Mouse (Mus musculus) kidney, embryonic 16.5 days (tissue): ENCODE data around the gene Prpsap2. TPM values are rescaled to one million over a fixed set of nuclear protein-coding genes. Genes with fewer than 3 reads are reported as not detected.

ENCODE experiments used
- ATAC-seq: fragments of 200-750 bp; cut with Nextera tagmentation; 2 replicates; pipeline ENCODE4 v1.8.0; 2017; ENCODE audit warnings: moderate TSS enrichment; ENCODE audit not compliant: low FRiP score, low TSS enrichment
- H3K27ac ChIP-seq: fragments of 300-500 bp; sonication (generic); 2 replicates; pipeline ENCODE4 v1.5.1; 2014; ENCODE audit warnings: low read length
- H3K27me3 ChIP-seq: fragments of 300-500 bp; sonication (generic); 2 replicates; pipeline ENCODE4 v1.6.1; 2014; ENCODE audit warnings: low read length, control low read depth, mixed read lengths; ENCODE audit not compliant: insufficient read depth
- H3K36me3 ChIP-seq: fragments of 300-500 bp; sonication (generic); 2 replicates; pipeline ENCODE4 v1.6.1; 2014; ENCODE audit warnings: low read length, control low read depth, mixed read lengths; ENCODE audit not compliant: insufficient read depth
- H3K4me1 ChIP-seq: fragments of 300-500 bp; sonication (generic); 2 replicates; pipeline ENCODE4 v1.6.1; 2014; ENCODE audit warnings: low read length, control low read depth, mixed read lengths; ENCODE audit not compliant: insufficient read depth
- H3K4me2 ChIP-seq: fragments of 300-500 bp; sonication (generic); replicated peaks from 2 replicates; pipeline ENCODE4 v1.6.1; 2014; ENCODE audit warnings: low read depth, low read length
- H3K4me3 ChIP-seq: fragments of 300-500 bp; sonication (generic); 2 replicates; pipeline ENCODE4 v1.5.1; 2014; ENCODE audit warnings: mild to moderate bottlenecking, low read length
- H3K9ac ChIP-seq: fragments of 300-500 bp; sonication (generic); replicated peaks from 2 replicates; pipeline ENCODE4 v1.6.1; 2014; ENCODE audit warnings: low read length
- H3K9me3 ChIP-seq: fragments of 300-500 bp; sonication (generic); 2 replicates; pipeline ENCODE4 v1.6.1; 2016; ENCODE audit warnings: low read length, control low read depth
- WGBS: fragments of 180-500 bp; shearing (Covaris S2); extraction: QIAGEN DNeasy Blood & Tissue Kit; methylation state at CpG from one replicate; pipeline ENCODE4 v1.1.7; 2014; 5-methylcytosine and 5-hydroxymethylcytosine counted together
- polyA plus RNA-seq: library from polyadenylated mRNA; unstranded; fragments of >200 nt; fragmentation: Nextera tagmentation; extraction: Ambion mirVana; gene quantifications from 2 replicates; pipeline ENCODE4 v1.2.1, GENCODE M21; 2015

The Prpsap2 gene
- polyA plus RNA-seq, 1 experiment from 2014 or later, result 33.3 TPM

- Histone ChIP-seq H3K9me3 (no peaks in the 10 kb centered on the region), H3K4me1 (no peaks in the 10 kb centered on the region), H3K27ac (no peak overlapping the region), H3K9ac (no peak overlapping the region), H3K4me3 (no peak overlapping the region), H3K4me2 (no peak overlapping the region), H3K36me3 (peaks cover 50% of the 10 kb centered on the region), H3K27me3 (no peaks in the 10 kb centered on the region)
- ATAC-seq, result no peak
- WGBS, result 67% methylated on average over 3 of the region's 3 CpGs
Observed at GRCm38 (mm10) chr11:61747161-61747560, 14.7 kb downstream of the Prpsap2 start.

DNA sequence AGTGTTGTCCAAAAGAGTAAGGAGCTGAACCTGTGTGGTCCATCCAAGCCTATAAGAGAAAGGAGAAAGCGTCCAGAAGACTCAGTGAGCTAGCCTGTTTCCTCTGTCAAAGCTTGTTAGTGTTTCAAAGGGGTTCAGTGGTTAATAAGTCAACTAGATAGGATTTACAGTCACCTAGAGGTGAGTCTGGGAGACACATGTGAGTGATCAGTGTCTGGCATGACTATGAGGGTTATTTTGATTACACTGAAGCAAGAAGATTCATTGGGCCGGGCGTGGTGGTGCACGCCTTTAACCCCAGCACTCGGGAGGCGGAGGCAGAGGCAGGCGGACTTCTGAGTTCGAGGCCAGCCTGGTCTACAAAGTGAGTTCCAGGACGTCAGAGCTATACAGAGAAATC lies 16.1 kb downstream of the Prpsap2 start:
- no peak for ATAC-seq
- H3K36me3 ChIP-seq, result peaks cover 45% of the 10 kb centered on the region
- H3K27me3 ChIP-seq, result no peaks in the 10 kb centered on the region

DNA sequence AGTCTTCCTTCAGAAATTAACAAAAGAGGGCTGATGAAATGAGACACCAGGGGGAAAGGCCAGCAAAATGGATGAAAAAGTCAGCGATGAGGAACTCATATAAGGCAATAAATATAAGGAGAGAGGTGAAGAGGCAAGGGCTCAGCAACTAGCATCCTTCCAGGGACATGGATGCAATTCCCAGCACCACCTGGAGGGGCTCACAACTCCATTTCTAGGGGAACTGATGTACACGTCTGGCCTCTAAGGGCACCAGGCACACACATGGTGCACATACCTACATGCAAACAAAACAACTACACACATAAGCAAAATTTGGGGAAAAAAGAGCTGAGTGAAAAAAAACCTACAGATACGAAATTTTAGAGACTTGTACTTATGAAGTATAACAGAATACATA lies 17.4 kb downstream of the Prpsap2 start:
- Histone ChIP-seq H3K27me3 (no peaks in the 10 kb centered on the region), H3K4me1 (no peaks in the 10 kb centered on the region), H3K9me3 (no peaks in the 10 kb centered on the region), H3K4me3 (no peak overlapping the region), H3K9ac (no peak overlapping the region), H3K36me3 (peaks cover 56% of the 10 kb centered on the region), H3K27ac (no peak overlapping the region), H3K4me2 (no peak overlapping the region)
- no peak for ATAC-seq
- WGBS, result 74% methylated on average over 3 of the region's 3 CpGs

More for the DNA sequence above, 16.1 kb downstream of the Prpsap2 start:
- H3K4me3 ChIP-seq, result no peak overlapping the region
- 86% methylated on average over 9 of the region's 9 CpGs for WGBS
- H3K9me3 ChIP-seq, result no peaks in the 10 kb centered on the region
- H3K4me1 ChIP-seq, result no peaks in the 10 kb centered on the region
- H3K27ac ChIP-seq, result no peak overlapping the region
- H3K9ac ChIP-seq, result no peak overlapping the region
- H3K4me2 ChIP-seq, result no peak overlapping the region

GRCm38 (mm10) chr11:61743768-61744167 lies 18.1 kb downstream of the Prpsap2 start:
- no peak overlapping the region for H3K9ac ChIP-seq
- no peaks in the 10 kb centered on the region for H3K27me3 ChIP-seq
- peaks cover 56% of the 10 kb centered on the region for H3K36me3 ChIP-seq
- H3K4me1 ChIP-seq, result no peaks in the 10 kb centered on the region
- H3K4me3 ChIP-seq, result no peak overlapping the region
- no peak overlapping the region for H3K4me2 ChIP-seq
- WGBS, result 80% methylated on average over 3 of the region's 3 CpGs
- no peaks in the 10 kb centered on the region for H3K9me3 ChIP-seq
- no peak for ATAC-seq
- H3K27ac ChIP-seq, result no peak overlapping the region

GRCm38 (mm10) chr11:61740500-61740899 lies 21.4 kb downstream of the Prpsap2 start:
- WGBS, result 93% methylated on average over 1 of the region's 1 CpGs
- Histone ChIP-seq H3K4me3 (no peak overlapping the region), H3K4me1 (no peaks in the 10 kb centered on the region), H3K4me2 (no peak overlapping the region), H3K9me3 (no peaks in the 10 kb centered on the region), H3K9ac (no peak overlapping the region), H3K27me3 (no peaks in the 10 kb centered on the region), H3K27ac (no peak overlapping the region), H3K36me3 (peaks cover 62% of the 10 kb centered on the region)
- no peak for ATAC-seq

DNA sequence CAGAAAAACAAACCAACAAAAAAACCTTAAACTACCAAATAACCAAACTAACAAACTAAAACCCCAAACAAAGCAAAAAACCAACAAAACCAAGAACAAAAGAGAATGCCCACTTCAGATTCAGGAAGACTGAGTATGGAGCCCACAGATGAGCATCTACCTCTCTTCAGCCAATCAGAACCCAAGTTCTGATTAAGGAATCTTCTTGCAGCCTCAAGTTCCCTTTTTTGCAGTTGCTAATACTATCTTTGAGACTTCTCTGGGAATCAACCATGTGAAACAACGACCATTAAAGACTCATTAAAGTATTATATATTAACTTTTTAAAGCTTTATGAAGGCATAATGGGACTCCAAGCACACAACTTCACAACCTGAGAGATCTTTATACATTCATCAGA lies 24.6 kb downstream of the Prpsap2 start:
- Histone ChIP-seq H3K27me3 (no peaks in the 10 kb centered on the region), H3K4me3 (no peak overlapping the region), H3K27ac (no peak overlapping the region), H3K9me3 (no peaks in the 10 kb centered on the region), H3K36me3 (peaks cover 65% of the 10 kb centered on the region), H3K4me1 (no peaks in the 10 kb centered on the region), H3K4me2 (no peak overlapping the region), H3K9ac (no peak overlapping the region)
- no peak for ATAC-seq
- WGBS, result 85% methylated on average over 1 of the region's 1 CpGs

- Histone ChIP-seq H3K36me3 (peaks cover 42% of the 10 kb centered on the region), H3K9me3 (no peaks in the 10 kb centered on the region), H3K27ac (no peak overlapping the region), H3K4me2 (no peak overlapping the region), H3K4me3 (no peak overlapping the region), H3K27me3 (no peaks in the 10 kb centered on the region), H3K9ac (no peak overlapping the region), H3K4me1 (peaks cover 7% of the 10 kb centered on the region; the same call in 1 of the 2 replicates)
- no peak for ATAC-seq
- 91% methylated on average over 7 of the region's 7 CpGs for WGBS
Observed at GRCm38 (mm10) chr11:61732672-61733071, 29.2 kb downstream of the Prpsap2 start.

DNA sequence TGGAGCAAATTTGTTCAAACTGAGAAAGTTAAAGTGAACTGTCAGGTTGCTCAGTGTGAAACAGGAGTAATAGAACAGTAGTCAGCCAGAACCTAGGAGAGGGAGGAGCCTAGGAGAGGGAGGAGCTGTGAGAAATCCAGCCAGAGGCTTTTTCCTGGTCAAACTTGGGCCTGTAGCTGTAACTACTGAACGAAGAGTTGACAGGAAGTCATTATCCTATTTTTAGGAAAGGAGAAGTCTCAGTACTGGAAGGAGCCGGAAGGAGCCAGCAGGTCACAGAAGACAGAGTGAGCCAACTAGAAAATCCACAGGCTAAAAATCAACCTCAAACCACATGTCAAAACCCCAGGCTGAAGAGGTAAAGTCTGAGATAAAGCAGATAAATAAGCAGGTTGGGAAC lies 33.9 kb downstream of the Prpsap2 start:
- peak overlapping the region; percentile 25; the same call in 1 of the 2 replicates for H3K27ac ChIP-seq
- WGBS, result 49% methylated on average over 2 of the region's 2 CpGs
- no peaks in the 10 kb centered on the region for H3K9me3 ChIP-seq
- no peak for ATAC-seq
- H3K4me2 ChIP-seq, result no peak overlapping the region
- no peaks in the 10 kb centered on the region for H3K27me3 ChIP-seq
- H3K36me3 ChIP-seq, result peaks cover 18% of the 10 kb centered on the region
- no peak overlapping the region for H3K4me3 ChIP-seq
- peaks cover 7% of the 10 kb centered on the region; the same call in 1 of the 2 replicates for H3K4me1 ChIP-seq
- no peak overlapping the region for H3K9ac ChIP-seq

- Histone ChIP-seq H3K36me3 (peaks cover 4% of the 10 kb centered on the region; the same call in 1 of the 2 replicates), H3K27ac (no peak overlapping the region), H3K4me2 (no peak overlapping the region), H3K27me3 (no peaks in the 10 kb centered on the region), H3K9ac (no peak overlapping the region), H3K4me3 (no peak overlapping the region), H3K4me1 (no peaks in the 10 kb centered on the region), H3K9me3 (no peaks in the 10 kb centered on the region)
- peak; percentile 62; the same call in 1 of the 2 replicates for ATAC-seq
- 31% methylated on average over 5 of the region's 5 CpGs for WGBS
Observed at GRCm38 (mm10) chr11:61722077-61722476, 39.8 kb downstream of the Prpsap2 start.

DNA sequence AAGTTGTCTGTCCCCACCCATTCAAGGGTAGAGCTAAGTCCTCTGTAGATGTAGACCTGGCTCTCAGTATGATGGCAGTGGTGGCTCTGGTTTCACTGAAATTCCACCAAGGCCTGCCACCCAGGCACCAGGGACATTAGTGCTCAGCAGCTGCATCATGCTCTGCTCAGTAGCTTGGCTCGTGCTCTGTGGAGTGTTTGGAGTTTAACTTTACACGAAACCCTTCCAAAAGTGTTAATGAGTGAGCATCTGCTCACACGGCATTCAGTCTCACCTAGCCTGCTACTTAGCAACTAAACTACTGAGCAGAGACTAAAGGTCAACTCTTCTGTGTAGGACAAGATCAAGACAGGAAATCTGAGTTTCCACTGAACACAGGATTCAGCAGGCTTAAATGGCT lies 41.3 kb downstream of the Prpsap2 start, which contains the start of gene Slc5a10:
Gene Slc5a10, minus strand, starts transcription at position 191 of the 400 bp plus-strand sequence.
- Histone ChIP-seq H3K4me3 (no peak within 1 kb of the TSS), H3K36me3 (no peaks in the 10 kb centered on the region), H3K9ac (no peak within 1 kb of the TSS), H3K4me2 (no peak within 1 kb of the TSS), H3K27ac (peak within 1 kb of the TSS; percentile 33; the same call in 1 of the 2 replicates), H3K27me3 (no peaks in the 10 kb centered on the region), H3K4me1 (no peaks in the 10 kb centered on the region), H3K9me3 (no peaks in the 10 kb centered on the region)
- 63% methylated on average over 3 of the region's 3 CpGs for WGBS
- ATAC-seq, result peak; percentile 49; the same call in 1 of the 2 replicates
